Mouse (Mus musculus) ES-E14 (cell line): ENCODE measurements at regions not wholly inside any gene's neighbourhood (a gene's known extent, or its start where the extent isn't known, plus 50 kb on each side); places are given as distances from the start of the nearest gene placed in this dataset.
"Not testable (repeated sequence)": the region's sequence is repeated elsewhere in the genome, so short reads cannot be mapped to it uniquely, and the experiment has no call there.

Experiments
- DNase-seq: peaks from one replicate; pipeline ENCODE4 v3.0.0-alpha.2; 2013; ENCODE audit warnings: low read depth, low spot score
- H3K27ac ChIP-seq: 2 replicates; pipeline ENCODE4 v1.5.1; 2012; ENCODE audit warnings: low read depth, mild to moderate bottlenecking, low read length, moderate library complexity, mixed read lengths; ENCODE audit not compliant: poor library complexity, insufficient read depth, severe bottlenecking
- H3K36me3 ChIP-seq: 2 replicates; pipeline ENCODE4 v1.6.1; 2012; ENCODE audit warnings: mild to moderate bottlenecking, low read length, moderate library complexity, mixed read lengths; ENCODE audit not compliant: control insufficient read depth, poor library complexity, insufficient read depth, severe bottlenecking
- H3K4me1 ChIP-seq, 2 experiments: fragments of 150-350 bp in 1 of 2; sonication (generic) in 1 of 2; 2 replicates each; pipeline ENCODE4 v1.6.1; 2012; ENCODE audit warnings: low read length in 2 of 2, mild to moderate bottlenecking in 1 of 2, mixed read lengths in 1 of 2; ENCODE audit not compliant: control insufficient read depth in 2 of 2, insufficient read depth in 2 of 2, poor library complexity in 1 of 2
- H3K4me3 ChIP-seq, 2 experiments: fragments of 150-350 bp in 1 of 2; sonication (generic) in 1 of 2; 2 replicates each; pipeline ENCODE4 v1.5.1; 2012; ENCODE audit warnings: low read length in 2 of 2, low read depth in 1 of 2, mild to moderate bottlenecking in 1 of 2, mixed read lengths in 1 of 2; ENCODE audit not compliant: insufficient read depth in 1 of 2, poor library complexity in 1 of 2, severe bottlenecking in 1 of 2
- H3K9ac ChIP-seq: 2 replicates; pipeline ENCODE4 v1.6.1; 2012; ENCODE audit warnings: low read depth, mild to moderate bottlenecking, low read length, mixed read lengths; ENCODE audit not compliant: poor library complexity, insufficient read depth, severe bottlenecking
- H3K9me3 ChIP-seq: fragments of 150-350 bp; sonication (generic); 2 replicates; pipeline ENCODE4 v1.6.1; 2012; ENCODE audit warnings: low read depth, mild to moderate bottlenecking, low read length; ENCODE audit not compliant: control insufficient read depth, insufficient read depth
- CHD2 ChIP-seq: IDR thresholded peaks from 2 replicates; pipeline ENCODE4 v1.6.1; 2014; ENCODE audit warnings: mild to moderate bottlenecking, low read depth, low read length, inconsistent platforms
- HCFC1 ChIP-seq: IDR thresholded peaks from 2 replicates; pipeline ENCODE4 v1.6.1; 2012; ENCODE audit warnings: low read length, inconsistent platforms, borderline replicate concordance; ENCODE audit not compliant: insufficient read depth
- MAFK ChIP-seq: IDR thresholded peaks from 2 replicates; pipeline ENCODE4 v1.6.1; 2014; ENCODE audit warnings: mild to moderate bottlenecking, low read depth, low read length, inconsistent platforms; ENCODE audit not compliant: insufficient read depth
- ZC3H11A ChIP-seq: IDR thresholded peaks from 2 replicates; pipeline ENCODE4 v1.6.1; 2012; ENCODE audit warnings: low read depth, mild to moderate bottlenecking, inconsistent platforms, low read length, borderline replicate concordance
- ZNF384 ChIP-seq: IDR thresholded peaks from 2 replicates; pipeline ENCODE4 v1.6.1; 2012; ENCODE audit warnings: low read depth, low read length, inconsistent platforms
- in situ Hi-C, 2 experiments: fragments of 600-800 bp; cut with MboI; formaldehyde crosslinking; loops; one replicate each; pipeline ENCODE4 v1.15.1; 2025; ENCODE audit warnings: low sequenced_read_pairs in 2 of 2, inconsistent platforms in 1 of 2; ENCODE audit not compliant: unreplicated experiment in 2 of 2

DNA sequence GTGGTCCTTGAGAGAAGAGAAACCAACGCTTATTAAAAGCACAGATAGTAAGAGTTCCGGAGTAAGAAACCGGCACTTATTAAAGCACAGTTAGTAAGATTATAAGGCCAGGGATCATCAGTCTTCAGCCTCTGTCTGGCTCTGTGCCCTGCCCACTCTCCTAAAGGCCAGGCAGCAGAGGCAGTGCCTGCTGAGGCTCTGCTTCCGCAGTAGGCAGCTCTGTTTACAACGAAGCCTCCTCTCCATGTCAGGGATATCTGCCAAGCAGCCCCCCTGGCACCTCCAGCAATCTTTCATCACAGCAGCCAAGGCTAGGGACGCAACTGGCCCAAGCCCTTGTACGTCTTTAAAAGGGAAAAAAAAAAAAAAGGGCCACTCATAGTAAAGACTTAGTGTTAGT is 329.9 kb downstream of the Lrig3 start:
- in situ Hi-C loops = no loop called here
- Histone ChIP-seq H3K36me3 (no peaks in the 10 kb centered on the region), H3K4me1 (no peaks in the 10 kb centered on the region), H3K27ac (no peak overlapping the region), H3K9ac (no peak overlapping the region), H3K4me3 (no peak overlapping the region), H3K9me3 (no peaks in the 10 kb centered on the region)
- DNase-seq = no peak
- TF ChIP-seq HCFC1 = no peak
- no peak for TF ChIP-seq MAFK
- no peak for TF ChIP-seq ZNF384
- no peak for TF ChIP-seq CHD2
- no peak for TF ChIP-seq ZC3H11A

DNA sequence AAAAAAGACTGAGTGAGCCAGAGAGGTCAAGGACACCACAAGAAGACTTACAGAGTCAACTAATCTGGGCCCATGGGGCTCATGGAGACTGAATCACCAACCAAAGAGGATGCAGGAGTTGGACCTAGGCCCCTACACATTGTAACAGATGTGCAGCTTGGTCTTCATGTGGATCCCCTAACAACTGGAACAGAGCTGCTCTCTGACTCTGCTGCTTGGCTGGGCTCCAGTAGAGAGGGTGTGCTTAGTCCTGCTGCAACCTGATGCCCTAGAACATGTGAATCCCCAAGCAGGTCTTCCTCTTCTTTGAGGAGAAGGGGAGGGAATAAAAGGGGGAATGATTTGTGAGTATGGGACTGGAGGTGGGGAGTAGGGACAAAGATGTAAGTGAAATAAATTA is 325.8 kb downstream of the Lrig3 start:
- H3K9ac ChIP-seq = no peak overlapping the region
- H3K4me1 ChIP-seq = no peaks in the 10 kb centered on the region
- in situ Hi-C loops = no loop called here
- no peak overlapping the region for H3K27ac ChIP-seq
- DNase-seq = no peak
- H3K9me3 ChIP-seq = no peaks in the 10 kb centered on the region
- no peak for TF ChIP-seq ZC3H11A
- no peak for TF ChIP-seq HCFC1
- TF ChIP-seq MAFK = no peak
- no peak for TF ChIP-seq ZNF384
- no peak for TF ChIP-seq CHD2
- no peak overlapping the region for H3K4me3 ChIP-seq
- H3K36me3 ChIP-seq = no peaks in the 10 kb centered on the region

DNA sequence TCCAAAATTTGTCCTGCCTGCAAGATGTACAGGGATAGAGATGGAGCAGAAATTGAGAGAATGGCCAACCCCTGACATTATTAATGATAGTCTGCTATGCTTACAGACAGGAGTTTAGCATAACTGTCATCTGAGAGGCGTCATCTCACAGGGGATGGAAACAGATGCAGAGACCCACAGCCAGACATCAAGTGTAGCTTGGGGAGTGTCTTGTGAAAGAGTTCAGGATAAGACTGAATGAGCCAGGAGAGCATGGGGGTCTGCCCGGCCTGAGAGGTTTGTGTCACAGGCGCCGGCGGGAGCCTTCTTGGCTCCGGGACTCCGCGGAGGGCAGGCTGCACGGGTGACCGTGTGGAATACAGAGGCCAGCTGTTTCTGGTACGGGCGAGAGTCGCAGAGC is 319.1 kb downstream of the Lrig3 start:
- H3K4me3 ChIP-seq, H3K27ac ChIP-seq, H3K36me3 ChIP-seq, H3K9me3 ChIP-seq, H3K9ac ChIP-seq, in situ Hi-C loops, H3K4me1 ChIP-seq, DNase-seq: not testable (repeated sequence)

DNA sequence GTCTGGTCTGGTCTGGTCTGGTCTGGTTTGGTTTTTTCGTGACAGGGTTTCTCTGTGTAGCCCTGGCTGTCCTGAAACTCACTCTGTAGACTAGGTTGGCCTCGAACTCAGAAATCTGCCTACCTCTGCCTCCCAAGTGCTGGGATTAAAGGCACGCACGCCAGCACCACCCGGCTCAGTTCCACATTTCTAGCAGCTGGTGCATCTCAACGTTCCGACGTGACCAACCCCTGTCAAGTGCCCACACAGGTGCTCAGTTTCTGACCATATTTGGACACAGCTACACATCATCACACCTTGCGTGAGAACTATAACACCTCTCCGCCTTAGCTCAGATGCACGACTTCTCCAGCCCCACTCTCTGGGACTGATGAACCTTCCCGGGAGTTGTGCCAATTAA is 304.4 kb downstream of the Lrig3 start:
- H3K9ac ChIP-seq = no peak overlapping the region
- no peak overlapping the region for H3K4me3 ChIP-seq
- H3K4me1 ChIP-seq = no peaks in the 10 kb centered on the region
- TF ChIP-seq CHD2 (no peak), ZNF384 (no peak), MAFK (no peak), ZC3H11A (no peak), HCFC1 (no peak)
- no peaks in the 10 kb centered on the region for H3K36me3 ChIP-seq
- no peak overlapping the region for H3K27ac ChIP-seq
- in situ Hi-C loops = no loop called here
- no peaks in the 10 kb centered on the region for H3K9me3 ChIP-seq
- DNase-seq = no peak

DNA sequence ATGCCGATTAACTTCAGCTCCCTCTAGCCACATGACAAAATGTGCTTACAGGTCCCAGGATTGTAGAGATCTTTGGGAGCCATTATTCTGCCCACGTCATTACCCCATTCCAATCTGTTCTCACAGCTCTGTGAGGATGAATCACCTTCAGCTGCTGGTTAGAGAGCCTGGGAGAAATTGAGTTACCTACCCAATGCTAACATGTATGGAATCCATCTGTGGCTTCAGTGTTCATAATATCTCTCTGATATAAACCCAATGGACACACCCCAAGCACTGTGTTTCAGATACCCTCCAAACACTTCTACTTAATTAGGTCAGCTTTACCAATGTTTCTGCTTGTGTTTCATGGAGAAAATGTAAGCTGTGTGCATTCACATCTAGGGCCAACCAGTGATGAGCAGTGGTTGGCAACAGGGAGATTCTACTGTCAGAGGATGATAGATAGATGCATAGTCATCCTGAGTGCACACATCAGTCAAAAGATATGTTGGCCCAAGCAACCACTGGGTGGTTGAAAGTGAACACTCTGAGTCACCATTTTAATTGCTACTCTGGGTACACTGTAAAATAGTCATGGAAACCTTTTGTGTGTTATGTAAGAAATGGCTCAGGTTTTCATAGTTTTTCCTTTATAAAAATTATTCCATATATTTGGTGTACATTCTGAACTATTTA is 301.5 kb downstream of the Lrig3 start:
- in situ Hi-C loops = no loop called here
- Histone ChIP-seq H3K36me3 (no peaks in the 10 kb centered on the region), H3K4me3 (no peak overlapping the region), H3K9ac (no peak overlapping the region), H3K9me3 (no peaks in the 10 kb centered on the region), H3K4me1 (no peaks in the 10 kb centered on the region), H3K27ac (no peak overlapping the region)
- no peak for DNase-seq
- TF ChIP-seq ZNF384 = no peak
- no peak for TF ChIP-seq CHD2
- no peak for TF ChIP-seq MAFK
- no peak for TF ChIP-seq HCFC1
- TF ChIP-seq ZC3H11A = no peak
